Mouse (Mus musculus) cerebellum, adult 11-12 months (tissue): ENCODE results near the gene Rnf217.

Source experiments
- DNase-seq: peaks from one replicate; pipeline ENCODE4 v3.0.0; 2022

The Rnf217 gene

DNA sequence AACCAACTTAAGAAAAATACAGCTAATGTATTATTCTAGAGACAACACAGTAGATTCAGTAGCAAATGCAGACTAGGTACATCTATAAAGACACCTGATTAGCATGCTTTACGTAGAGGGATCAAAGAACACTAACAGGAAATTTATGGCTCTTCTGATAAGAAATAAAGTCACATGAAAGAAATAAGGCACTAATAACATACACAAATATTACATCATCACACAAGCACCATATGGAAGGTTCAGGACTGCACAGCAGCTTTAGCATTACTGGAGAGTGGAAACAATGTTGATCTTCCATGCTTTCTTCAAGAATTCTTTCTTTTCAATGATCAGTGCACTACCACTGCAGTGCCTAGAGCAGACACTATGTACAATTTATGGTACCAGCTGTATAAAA is 114.7 kb downstream of the Rnf217 start:
- no peak for DNase-seq

DNA sequence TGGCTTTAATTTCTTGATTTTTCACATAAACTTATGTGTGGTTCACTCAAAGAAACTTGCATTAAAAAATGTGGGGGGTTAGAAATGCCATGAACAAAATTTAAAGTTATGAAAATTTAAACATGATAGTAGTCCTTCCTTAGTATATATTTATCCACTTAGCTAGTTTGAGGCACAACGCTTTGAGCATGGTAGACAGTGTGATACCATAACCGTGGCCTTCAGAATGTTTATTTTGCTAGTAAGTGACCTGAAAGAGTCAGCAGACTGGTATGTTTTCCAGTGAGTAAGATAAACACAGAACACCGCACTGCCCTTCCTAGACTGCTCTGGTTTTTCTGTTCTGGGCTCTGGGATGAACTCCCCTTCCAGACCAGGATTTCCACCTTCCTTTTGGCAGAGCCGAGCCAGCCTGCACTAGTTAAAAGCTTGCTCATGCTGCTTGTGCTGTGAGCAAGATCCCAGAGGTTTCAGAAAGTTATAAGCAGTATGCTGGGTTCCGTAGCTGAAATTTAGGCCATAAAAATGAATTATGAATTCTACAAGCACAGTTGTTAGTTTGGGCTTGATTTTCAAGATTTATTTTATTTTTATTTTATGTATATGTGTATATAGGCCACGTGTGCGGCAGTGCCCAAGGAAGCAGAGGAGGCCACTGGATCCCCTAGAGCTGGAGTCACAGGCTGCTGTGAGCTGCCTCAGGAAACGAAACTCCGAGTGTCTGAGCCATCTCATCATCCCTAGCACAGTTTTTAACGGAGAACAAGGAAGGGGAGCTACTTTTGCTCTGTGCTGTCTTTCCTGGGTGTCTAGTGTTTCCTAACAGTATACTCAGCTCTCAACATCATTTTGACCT is 141.7 kb downstream of the Rnf217 start:
- no peak for DNase-seq

DNA sequence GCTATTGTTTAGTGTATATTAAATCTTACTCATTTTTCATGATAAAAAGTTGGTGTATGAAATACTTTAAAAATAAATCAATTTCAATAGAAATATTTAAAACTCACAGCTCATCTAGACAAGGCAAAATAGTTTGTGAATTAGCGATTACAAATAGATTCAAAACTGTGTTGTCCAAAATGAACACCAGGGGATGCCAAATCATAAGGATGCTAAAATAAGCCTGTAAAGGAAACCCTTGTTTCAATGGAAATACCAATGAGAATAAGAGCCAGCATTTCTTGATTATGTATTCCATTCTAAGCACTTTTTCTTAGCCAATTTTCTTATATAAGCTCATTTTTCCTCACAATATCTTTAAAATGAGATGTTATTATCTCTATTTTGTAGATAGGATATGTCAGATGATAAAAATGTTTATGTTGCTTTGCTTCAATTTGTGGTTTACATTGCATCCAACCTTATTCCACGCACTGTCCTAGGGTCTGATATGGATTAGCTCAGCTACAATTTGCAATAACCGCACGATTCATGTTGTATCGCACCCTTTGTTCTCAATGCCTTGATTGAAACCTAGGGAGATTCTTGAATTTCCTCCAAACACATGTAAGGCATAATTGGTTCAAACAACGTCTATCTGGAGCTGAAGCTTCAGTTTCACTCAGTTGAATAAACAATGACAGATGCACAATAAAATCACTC is 143.0 kb downstream of the Rnf217 start:
- DNase-seq: no peak

DNA sequence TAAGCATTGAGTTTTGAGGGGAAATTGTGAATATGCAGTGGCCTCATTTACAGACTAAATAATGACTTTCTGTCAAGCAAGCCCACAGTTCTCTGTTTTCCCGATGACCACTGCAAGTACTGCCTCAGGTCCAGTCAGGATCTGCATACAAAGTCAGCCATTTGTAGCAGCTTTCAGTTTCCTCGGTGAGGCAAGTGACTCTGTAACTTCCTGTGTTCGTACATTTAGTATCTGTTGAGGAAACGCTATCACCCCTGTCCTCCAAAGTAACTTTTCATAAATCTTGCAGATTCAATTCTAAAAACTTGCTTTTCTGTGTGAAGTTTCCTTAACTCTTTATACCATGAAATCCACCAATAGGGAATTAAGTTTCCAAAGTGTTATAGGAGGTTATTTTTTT is 143.6 kb downstream of the Rnf217 start:
- DNase-seq: no peak

DNA sequence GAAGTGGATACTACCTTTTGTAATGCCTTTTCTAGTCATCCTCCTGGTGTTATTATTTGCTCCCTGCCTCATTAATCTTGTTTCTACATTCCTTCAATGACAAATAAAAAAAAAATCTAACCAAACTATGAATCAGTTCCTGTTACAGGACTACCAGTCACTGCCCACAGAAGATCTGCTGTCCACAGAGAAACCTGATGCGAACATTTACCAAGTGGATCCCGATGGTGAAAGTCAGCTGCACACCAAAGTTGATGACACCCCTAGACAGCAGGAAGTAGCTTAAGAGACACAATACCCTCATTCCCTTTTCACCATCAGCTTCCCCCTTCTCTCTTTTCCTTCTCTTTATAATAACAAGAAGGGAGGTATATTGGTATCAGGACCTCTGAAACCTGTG is 145.9 kb downstream of the Rnf217 start:
- no peak for DNase-seq

DNA sequence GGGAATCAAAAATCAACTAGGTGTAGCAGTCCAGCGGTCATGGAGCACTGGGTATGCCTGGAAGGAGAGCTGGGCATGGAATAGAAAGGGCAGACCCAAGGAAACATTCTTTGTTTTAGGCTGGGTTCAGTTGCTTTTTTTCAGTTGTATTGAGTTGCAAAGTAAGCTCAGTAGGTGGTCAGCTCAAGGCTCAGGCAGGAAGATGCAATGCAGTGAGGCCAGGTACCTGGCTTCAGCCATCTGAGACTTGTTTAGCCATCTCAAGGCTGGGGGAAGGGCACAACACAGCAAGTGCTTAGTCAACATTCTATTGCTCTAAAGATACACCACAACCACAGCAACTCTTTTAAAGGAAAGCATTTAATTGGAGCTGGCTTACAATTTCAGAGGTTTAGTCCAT is 152.2 kb downstream of the Rnf217 start:
- DNase-seq: no peak

DNA sequence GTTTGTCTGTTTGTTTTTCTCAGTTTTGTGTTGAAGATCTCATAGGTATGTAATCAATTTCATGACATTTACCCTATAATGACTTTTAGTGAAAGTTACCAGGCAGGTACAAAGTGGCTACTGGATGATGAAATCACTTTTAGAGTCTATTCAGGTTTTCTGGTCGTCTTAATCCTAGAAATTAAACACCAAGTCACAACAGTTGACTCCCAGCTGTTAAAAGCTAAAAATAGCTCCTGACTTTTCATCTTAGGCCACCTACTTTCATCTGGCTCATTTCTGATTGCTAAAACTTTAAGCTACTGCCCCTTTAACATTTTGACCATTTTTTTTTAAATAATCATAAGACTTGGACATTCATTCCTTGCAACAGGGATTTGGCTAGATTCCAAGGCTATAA is 161.9 kb downstream of the Rnf217 start:
- DNase-seq: no peak

DNA sequence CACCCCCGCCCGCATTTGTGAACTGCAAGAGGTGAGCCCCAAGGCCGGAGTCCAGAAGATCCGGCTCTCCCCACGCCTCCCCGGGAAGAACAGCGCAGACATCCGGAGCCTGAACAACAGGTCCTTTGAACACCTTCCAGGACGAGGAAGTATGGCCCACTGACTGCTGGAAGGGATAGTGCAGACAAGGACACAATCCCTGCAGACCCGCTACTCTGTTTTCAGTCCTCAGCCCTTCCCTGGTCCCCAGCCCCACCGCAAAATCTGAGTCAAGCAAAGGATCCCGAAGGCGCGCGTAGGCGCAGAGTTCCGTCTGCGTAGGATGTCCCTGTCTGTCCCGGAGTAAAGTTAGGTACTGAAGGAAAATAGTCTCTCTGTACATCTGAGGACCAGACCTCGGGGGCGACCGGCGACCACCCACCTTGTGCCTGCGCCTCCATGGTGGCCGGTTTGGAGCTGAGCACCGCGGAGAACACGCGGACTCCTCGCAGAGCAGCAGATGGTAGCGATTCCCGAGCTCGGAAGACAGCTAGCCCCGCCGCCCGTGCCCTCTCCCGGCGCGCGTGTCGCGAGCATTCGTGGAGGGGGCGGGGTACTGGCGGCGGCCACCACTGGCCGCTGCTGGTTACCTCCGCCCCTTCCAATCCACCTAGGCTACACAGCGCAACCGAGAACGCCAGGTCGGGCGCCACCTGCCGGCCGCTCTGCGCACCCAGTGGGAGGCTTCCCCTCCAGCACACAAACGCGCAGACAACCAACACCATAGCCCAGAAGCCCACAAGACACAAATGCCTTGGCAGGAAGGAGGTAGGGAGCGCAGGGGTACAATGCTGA is 163.5 kb downstream of the Rnf217 start, which contains the start of gene Tpd52l1:
Tpd52l1 (minus strand) TSS at position 668 of the 834 bp plus-strand sequence.
- DNase-seq: peak; percentile 54

DNA sequence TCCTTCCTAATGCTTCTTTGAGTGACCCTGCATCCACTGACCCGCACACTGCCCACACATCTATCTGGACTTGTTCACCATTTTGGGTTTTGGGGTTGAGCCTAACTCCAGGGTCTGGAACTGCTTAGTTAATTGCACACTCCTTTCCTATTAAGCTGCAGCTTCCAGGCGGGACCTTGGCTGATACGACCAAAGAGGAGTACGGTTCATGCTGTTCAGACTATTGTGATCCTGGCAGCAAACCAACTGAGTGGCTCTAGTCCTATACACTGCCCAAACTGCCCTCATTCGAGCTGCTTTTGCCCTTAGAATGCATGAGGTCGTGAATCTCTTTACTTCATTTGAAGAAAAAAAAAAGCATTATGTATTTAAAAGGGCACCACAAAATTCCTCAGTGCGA is 164.8 kb downstream of the Rnf217 start:
- no peak for DNase-seq
